Mouse (Mus musculus): ENCODE data around the gene Ccdc88a.
A peak's percentile ranks its signal among the peaks of the same experiment; 100 is the strongest.
"Not testable (repeated sequence)": the region's sequence is repeated elsewhere in the genome, so short reads cannot be mapped to it uniquely, and the experiment has no call there.

Ccdc88a gene

DNA sequence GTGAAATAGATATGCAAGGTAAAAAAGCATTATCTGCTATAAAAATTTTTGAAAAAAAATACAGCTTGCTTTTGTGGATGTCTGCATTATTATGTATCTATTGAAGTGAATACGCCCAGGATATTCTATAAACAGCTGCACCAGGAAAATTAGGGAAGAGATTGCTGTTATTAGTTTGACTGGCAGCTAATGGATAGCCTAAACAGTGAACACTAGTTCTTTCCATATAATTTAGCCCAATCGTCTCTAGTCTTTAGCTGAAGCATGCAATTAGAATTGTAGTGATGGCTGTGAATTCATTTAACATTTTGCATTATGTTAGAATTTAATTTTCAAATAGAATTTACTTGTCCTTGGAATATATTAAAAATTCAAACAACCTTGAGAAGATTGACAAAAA lies 75.3 kb downstream of the Ccdc88a start:
- DNase-seq (ENCODE audit: extremely low read depth, low read depth): no peak

DNA sequence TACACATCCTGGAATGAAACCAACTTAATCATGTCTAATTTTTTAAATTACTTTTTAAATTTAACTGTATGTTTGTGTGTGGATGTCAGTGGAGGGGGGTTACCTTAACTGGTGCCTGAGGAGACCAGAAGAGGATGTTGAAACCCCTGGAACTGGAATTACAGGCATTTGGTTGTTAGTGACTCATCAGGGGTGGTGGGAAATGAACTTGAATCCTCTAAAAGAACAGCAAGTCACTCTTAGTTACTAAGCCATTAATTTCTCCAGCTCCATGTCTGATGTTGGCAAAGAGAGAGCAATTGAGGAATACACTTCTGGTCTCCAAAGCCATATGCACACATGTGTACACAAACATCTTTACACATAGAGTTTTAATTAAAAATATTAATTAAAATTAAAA lies 101.2 kb downstream of the Ccdc88a start:
- DNase-seq (ENCODE audit: extremely low read depth, low read depth): no peak

DNA sequence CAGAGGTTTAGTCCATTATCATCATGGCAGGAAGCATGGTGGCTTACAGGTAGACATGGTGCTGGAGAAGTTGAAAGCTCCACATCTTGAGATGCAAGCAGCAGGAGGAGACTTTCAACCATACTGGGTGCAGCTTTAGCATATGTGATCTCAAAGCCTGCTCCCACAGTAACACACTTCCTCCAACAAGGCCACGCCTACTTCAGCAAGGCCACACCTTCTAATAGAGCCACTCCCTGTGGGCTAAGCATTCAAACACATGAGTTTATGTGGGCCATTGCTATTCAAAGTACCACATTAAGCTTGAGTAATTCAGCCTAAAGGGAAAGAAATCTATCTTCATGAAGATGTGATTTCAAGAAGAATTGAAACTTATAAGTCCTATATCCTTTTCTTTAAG lies 119.7 kb downstream of the Ccdc88a start:
- no peak for DNase-seq (ENCODE audit: extremely low read depth, low read depth)

DNA sequence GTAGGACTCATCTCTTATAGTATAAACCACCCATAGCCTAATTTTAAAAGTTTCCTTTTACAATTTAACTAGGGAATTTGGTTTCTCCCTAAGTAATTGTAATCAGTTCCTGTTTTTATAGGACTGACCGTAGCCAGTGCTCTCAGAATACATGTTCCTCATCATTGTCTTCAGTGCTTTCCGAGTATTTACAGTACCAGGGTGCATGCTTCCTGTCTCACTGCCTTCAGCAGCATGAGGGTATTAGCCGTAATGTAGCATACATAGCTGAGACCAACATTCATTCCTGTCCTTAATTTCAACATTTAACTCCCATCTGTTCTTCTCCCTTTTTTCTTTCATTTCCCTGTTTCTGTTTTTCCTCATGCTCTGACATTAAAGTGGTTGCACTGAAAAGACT lies 123.5 kb downstream of the Ccdc88a start:
- no peak for DNase-seq (ENCODE audit: extremely low read depth, low read depth)

DNA sequence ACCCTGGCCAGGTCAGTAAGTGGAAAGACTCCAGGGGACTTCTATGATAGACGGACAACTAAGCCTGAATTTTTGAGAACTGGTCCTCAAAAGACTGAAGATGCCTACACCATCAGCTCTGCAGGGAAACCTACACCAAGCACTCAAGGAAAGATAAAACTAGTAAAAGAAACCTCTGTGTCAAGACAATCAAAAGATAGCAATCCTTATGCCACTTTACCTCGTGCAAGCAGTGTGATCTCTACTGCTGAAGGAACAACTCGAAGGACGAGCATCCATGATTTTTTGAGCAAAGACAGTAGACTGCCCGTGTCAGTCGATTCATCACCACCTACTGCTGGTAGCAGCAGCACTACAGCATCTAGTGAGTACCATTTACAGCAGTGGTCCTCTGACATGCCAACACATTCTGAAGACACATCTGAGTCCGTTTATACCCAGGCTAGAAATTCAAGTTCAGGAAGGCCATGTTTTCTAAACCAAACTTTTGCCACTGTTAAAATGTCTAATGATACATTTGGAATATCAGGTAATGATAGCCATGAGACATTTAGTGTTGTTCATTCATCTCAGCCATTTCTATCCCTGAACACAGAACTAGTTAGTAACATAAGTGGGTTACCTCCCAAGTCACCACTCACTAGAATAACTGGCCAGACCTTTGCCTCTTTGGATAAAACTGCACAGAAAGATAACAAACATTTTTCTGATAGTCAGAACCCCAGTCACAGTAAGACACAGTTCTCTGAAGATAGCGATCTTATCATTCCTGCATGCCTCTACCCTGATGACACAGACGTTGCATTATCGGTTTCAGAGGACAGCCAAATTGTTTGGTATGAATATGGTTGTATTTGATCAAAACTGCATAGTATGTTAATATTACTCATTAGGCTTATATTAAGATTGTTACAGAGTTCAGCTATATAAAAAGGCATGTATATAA lies 130.8 kb downstream of the Ccdc88a start:
- no peak for DNase-seq (ENCODE audit: extremely low read depth, low read depth)

DNA sequence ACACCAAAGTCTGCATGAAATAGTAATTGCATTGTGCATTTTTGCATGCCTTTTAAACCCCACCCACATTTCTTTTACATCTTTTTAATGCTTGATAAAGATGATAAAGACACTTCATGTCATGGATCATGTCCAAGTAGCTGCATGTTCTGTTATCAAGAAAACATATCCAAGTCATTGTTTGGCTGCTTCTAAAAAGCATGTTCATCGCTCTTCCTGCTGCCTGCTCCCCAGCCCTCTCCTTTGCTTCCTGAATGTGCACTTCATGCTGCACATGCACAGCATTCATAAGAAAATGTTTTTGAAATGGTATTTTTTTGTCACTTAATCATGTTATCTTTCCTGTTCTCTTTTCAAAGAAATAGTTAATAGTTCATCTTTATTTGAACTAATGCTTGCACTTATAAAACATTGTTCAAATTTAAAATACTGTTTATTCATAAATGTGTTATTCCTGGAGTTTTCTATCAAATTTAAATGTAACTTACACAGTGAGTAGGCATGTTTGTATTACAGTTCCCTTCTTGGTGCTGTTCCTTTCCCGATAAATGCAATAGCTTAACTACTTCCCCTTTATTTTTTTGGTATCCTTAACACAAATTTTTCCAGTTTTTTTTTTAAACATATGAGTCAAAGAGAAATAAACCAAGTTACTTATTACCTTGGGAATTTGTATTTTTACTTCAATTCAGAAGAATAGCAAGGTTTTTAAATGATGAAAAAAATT lies 131.6 kb downstream of the Ccdc88a start:
- DNase-seq (ENCODE audit: extremely low read depth, low read depth): no peak

DNA sequence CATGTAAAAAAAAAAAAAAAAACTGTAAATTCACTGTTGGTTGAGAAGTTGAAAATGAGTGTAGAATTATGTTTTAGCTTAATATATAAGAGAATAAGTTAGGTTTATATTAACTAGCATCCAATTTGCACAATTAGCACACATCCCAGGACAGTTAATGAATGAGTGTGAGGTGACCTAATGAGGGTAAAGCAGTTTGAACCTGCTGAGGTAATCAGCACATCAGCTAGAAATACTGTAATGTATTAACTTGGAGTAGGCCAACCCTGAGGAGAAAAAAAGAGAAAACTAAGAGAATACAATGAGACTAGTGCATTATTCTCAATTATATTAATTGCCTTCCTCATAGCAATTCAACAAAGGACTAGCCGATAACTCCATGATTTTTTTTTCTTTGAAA lies 136.0 kb downstream of the Ccdc88a start:
- no peak for DNase-seq (ENCODE audit: extremely low read depth, low read depth)

DNA sequence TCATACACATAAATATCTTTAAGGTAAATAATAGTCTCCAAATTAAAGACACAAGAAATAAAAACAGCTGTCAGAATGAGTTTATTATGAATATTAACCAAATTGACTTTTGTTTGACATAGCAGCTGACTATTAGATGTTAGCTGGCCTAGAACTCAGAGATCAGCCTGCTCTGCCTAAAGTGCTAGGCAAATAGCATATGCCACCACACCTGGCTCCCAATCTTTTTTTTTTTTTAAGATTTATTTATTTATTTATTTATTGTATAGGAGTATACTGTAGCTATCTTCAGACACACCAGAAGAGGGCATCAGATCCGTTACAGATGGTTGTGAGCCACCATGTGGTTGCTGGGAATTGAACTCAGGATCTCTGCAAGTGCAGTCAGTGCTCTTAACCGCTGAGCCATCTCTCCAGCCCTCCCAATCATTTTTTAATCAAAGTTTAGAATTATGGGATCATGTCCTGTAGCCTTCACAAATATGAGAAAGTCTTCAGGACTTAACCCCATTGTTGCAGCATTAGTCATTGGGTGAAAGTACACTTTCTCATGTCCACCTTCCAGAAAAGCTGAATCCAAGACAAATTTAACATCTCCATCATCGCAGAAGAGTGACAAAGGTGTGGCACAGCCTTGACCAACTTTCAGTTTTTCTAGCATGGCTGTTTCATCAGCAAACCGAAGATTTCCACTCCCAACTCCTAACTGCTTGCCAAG lies 139.5 kb downstream of the Ccdc88a start:
- DNase-seq (ENCODE audit: extremely low read depth, low read depth): no peak

DNA sequence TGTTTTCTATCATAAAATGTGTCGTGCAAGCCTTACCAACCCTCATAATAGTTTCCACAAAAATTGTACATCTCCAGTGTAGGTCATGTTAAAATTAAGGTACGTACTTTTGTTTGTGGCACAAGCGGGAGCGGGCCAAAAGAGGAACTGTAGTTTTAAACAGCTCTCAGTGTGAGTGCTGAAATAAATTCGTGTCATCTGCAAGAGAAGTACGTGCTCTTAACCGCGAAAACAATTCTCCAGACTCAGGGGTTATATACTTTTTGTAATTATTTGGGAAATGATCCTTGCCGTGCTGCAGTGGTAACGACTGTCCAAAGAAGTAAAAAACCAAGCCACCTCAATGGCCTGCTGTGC lies 140.8 kb downstream of the Ccdc88a start:
- DNase-seq (ENCODE audit: extremely low read depth, low read depth): peak; percentile 71

DNA sequence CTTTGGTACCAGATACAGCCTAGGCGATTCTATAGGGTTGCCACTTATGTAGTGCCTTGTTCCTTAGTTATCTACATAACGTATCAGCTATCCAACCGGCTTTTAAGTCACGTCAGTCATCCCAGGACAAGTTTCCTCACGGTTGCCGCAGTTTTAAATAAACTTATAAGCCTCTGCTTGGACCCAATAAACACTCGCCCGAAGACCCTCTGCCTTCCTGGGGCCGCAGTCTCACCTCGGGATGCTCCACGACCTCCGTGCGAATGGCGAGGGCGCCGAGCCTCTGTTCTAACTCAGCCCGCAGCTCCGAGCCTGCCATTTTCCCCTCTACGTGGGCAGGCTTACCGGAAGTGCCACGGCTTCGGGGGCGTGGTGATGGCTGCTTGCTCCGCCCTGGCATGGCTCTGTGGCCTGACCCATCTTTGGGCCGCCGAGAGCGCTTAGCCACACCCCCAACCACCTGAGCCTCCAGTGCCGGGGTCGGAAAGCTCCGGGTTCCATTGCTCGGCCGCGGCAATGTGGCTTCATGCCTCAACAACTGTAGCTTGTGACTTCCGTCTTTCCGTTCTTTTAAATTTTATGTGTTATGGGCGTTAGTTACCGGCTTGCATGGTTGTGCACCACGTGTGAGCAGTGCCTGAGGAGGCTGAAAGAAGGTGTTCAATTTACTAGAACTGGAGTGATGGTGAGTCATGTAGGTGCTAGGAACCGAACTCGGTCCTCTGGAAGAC lies 141.4 kb downstream of the Ccdc88a start, which contains the start of gene Prorsd1:
Gene Prorsd1, minus strand, starts transcription at position 352 of the 731 bp plus-strand sequence.
- DNase-seq (ENCODE audit: extremely low read depth, low read depth): peak; percentile 87

DNA sequence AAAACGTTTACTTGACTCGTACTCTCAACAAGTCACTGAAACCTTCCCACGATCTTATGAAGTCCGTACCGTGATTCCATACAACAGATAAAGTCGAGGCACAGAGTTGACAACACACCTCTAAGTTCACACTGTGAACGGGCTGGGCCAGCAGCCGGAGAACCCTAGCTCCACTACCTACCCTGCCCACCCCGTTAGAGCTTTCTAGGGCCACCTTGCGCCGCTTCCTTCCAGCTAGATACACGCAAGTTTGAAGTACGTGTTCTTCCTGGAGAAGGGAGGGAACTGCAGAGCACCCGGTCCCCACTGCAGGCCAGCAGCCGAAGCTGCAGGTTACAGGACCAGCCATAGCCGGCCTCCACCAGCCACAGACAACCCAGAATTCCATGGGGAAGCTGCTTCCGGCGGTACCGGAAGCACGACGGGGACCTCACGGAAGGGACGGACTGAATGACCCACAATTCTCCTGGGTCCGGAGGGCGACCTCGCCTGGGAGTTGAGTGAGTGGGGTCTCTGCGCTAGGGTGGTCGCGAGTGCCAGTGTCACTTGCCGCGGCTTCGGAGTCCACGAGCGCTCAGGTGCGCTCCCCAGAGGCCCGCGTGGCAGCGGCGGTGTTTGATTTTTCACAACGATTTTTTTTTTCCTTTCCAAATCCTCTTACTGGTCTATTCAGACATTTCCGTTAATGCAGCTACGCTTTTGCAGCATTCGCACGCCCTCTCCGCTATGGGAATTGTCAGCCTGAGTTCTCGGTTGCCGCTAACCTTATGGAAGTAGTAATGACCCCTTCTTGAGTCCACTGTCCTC lies 152.7 kb downstream of the Ccdc88a start, which contains the start of gene Mtif2:
Gene Mtif2, plus strand, starts transcription at position 421 of the 807 bp plus-strand sequence.
- DNase-seq (ENCODE audit: extremely low read depth, low read depth): peak; percentile 74

DNA sequence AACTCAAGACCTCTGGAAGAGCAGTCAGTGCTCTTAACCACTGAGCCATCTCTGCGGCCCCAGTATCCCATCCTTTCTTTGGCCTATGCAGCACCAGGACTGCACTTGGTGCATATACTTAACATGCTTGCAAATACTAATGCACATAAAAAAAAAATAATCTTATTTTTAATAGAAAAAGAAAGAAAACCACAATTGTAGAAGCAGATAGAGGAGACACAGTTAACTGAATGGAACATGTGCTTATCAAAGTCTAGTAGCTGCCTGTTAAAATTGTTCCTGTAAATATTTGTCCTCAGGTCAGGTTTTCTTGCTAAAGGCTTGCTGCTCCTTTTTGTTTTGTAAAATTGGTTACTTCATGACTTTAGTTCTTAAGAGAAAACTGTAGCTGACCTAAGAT lies 164.7 kb downstream of the Ccdc88a start:
- no peak for DNase-seq (ENCODE audit: extremely low read depth, low read depth)

DNA sequence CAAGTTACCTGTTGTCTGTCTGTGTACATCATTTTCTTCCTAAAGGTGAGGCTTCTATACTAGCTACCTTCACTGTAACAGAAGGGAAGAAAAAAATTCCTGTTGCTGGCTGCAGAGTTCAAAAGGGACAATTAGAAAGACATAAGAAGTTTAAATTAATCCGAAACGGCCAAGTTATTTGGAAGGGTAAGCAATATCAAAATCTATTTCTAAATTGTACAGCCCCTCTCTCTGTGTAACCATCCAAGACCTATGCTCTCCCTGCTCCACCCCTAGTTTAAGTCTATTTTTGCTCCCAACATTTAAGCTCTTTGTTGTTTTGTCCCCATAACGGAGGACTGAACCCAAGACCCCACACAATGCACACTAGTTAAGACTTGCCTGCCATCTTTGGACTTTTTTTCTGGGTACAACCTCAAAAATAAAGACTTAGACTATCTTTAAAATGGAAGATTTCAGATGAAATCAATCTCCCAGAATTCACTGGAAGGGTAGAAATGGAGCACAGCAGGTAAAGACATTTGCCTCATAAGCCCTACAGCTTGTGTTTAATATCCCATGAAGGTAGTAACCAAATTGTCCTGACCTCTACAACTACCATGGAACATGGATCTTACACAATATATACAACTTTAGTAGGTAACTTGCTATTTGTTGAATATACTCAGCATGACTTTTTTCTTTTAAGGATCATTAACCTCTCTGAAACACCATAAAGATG lies 170.9 kb downstream of the Ccdc88a start:
- DNase-seq (ENCODE audit: extremely low read depth, low read depth): no peak

DNA sequence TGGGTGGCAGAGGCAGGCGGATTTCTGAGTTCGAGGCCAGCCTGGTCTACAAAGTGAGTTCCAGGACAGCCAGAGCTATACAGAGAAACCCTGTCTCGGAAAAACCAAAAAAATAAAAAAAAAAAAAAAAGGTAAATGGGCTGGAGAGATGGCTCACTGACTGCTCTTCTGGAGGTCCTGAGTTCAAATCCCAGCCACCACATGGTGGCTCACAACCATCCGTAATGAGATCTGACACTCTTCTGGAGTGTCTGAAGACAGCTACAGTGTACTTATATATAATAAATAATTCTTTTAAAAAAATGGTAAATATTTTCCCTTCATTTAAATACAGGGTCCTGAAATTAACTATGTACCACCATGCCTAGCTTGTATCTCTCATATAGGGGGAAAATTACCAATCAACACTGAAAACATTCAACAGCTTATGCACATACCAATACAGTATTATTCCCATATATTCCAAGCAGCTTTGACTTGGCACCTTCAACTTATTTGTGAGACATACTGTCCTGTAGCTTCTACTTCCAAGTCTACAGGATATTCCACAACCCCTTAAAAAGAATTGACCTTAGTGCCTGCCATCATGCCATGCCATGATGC lies 171.8 kb downstream of the Ccdc88a start:
- not testable (repeated sequence) for DNase-seq (ENCODE audit: extremely low read depth, low read depth)

DNA sequence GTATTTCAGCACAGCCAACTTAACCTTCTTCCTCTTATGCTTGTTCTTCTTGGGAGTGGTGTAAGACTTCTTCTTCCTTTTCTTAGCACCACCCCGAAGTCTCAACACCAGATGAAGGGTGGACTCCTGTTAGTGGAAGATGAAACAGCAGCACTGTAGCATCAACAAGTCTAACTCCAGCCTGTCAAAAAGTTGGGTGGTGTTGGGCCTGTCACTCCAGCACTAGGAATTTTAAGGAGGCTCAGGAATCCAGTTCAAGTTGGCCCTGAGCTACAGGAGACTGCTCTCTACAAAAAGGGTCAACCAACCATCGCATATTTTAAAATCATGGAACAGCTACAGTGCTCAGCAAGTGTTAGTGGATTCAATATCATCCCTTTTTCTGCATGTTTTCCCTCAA lies 172.8 kb downstream of the Ccdc88a start:
- not testable (repeated sequence) for DNase-seq (ENCODE audit: extremely low read depth, low read depth)

DNA sequence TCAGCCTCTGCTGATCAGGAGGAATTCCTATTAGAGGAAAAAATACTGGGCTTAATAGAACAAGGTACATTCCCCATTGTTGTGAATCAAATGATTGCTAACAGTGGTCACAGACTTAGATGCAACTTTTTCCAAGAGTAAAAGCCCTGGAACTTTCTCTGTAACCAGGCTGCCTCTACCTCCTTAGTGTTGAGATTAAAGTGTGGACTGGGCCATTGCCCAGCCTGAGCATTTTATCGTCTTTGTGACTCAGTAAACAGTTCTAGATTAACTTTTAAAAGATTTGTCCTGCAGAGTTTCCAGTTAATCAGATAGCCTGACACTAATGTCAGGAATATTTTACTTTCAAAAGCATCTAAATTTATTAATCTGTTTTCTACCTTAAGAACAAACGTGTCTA lies 173.3 kb downstream of the Ccdc88a start:
- DNase-seq (ENCODE audit: extremely low read depth, low read depth): no peak

DNA sequence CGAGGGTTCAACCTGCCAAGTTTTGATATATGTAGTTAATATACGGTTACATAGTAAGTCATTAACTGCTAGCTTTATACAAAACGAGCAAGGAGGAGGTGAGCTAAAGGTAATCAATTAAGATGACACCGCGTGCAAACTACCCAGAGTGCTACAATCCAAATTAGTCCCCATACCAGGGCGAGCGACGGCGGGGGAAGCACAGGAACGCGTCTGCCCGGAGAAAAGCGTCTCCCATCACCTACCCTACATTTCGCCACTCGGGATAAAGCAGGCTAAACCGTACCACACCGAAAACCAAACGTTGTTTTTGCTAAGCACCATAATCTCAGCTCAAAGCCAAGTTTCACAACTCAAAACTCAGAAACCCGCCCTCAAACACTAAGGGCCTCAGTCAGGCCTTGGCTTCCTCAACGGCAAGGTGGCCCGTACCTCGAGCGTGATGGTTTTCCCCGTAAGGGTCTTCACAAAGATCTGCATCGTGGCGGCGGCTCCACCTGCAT lies 173.8 kb downstream of the Ccdc88a start:
- no peak for DNase-seq (ENCODE audit: extremely low read depth, low read depth)

DNA sequence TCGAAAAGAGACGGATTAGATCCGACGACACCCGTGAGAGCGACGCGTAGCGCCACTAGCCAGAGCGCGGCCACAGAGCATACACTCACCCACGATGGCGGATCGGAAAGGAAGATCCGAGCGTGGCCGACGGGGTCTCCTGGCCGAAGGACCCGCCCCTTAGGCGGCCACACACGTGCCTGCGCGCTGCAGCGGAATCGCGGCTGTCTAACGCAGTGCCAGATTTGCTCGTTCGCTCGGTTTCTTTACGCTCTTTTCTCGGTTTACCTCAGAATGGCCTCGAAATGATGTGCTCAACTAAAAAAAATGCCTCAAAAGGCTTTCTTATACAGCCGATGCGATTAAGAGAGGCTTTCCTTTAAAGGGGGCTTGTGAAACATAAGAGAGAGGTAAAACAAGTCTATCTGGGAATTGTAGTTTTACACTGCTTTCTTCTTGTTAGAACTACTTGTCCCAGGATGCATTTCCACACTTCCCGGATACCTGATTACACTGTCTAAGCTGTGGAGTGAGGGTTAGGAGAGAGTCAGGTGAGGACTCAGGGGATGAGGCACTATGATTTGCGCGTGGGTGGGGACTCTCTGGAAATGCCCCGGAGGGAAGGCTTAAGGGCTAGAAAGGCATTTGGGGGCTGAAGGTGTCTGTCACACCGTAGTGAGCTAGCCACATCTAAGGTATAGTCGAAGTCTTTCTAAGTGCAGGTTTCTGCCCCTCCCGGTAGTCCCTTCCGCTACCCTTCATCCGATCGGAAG lies 174.5 kb downstream of the Ccdc88a start, which contains the start of the genes Clhc1 and Rps27a:
Gene Clhc1, plus strand, starts transcription at position 199 of the 752 bp plus-strand sequence.
Gene Rps27a, minus strand, starts transcription at position 358 of the 752 bp plus-strand sequence.
- peak; percentile 95 for DNase-seq (ENCODE audit: extremely low read depth, low read depth)

Data from MEL-GATA-1-ER (cell line).